Mouse (Mus musculus) CH12.LX (cell line): ENCODE data around the gene Ttyh3.

Experiments
- CTCF ChIP-seq, 2 experiments: IDR thresholded peaks in 1 of 2; conservative IDR thresholded peaks in 1 of 2; 2 replicates each; pipeline ENCODE4 v1.5.1; 2011 to 2012; ENCODE audit warnings: low read depth in 2 of 2, low read length in 2 of 2, improper control_type of control experiment in 1 of 2, inconsistent platforms in 1 of 2, mild to moderate bottlenecking in 1 of 2, moderate library complexity in 1 of 2
- ELF1 ChIP-seq: IDR thresholded peaks from 2 replicates; pipeline ENCODE4 v1.6.1; 2014; ENCODE audit warnings: low read depth, mild to moderate bottlenecking, inconsistent platforms, low read length, improper control_type of control experiment
- MAZ ChIP-seq: IDR thresholded peaks from 2 replicates; pipeline ENCODE4 v1.6.1; 2012; ENCODE audit warnings: low read depth, mild to moderate bottlenecking, inconsistent platforms, low read length, improper control_type of control experiment, moderate library complexity
- NRF1 ChIP-seq: IDR thresholded peaks from 2 replicates; pipeline ENCODE4 v1.6.1; 2014; ENCODE audit warnings: low read depth, mild to moderate bottlenecking, inconsistent platforms, low read length, improper control_type of control experiment, moderate library complexity
- POLR2A ChIP-seq: IDR thresholded peaks from 2 replicates; pipeline ENCODE4 v1.6.1; 2011; ENCODE audit warnings: low read depth, mild to moderate bottlenecking, improper control_type of control experiment, low read length
- USF1 ChIP-seq: IDR thresholded peaks from 2 replicates; pipeline ENCODE4 v1.6.1; 2014; ENCODE audit warnings: low read depth, mild to moderate bottlenecking, inconsistent platforms, low read length, improper control_type of control experiment
- ZC3H11A ChIP-seq: IDR thresholded peaks from 2 replicates; pipeline ENCODE4 v1.6.1; 2012; ENCODE audit warnings: low read depth, mild to moderate bottlenecking, inconsistent platforms, low read length, improper control_type of control experiment
- ZKSCAN1 ChIP-seq: IDR thresholded peaks from 2 replicates; pipeline ENCODE4 v1.6.1; 2012; ENCODE audit warnings: low read depth, inconsistent platforms, low read length, improper control_type of control experiment, borderline replicate concordance

DNA sequence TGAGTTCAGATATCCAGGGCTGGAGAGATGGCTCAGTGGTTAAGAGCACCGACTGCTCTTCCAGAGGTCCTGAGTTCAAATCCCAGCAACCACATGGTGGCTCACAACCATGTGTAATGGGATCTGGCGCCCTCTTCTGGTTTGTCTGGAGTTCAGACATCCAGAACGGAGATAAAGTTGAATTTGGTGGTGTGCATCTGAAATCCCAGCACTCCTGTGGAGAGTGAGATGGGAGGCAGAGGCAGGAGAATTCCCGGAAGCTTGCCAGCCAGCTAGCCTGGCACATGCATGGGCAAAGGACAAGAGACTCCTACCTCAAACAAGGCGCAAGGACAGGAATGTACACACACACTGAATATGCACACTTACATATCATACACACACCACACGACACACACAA lies 4.6 kb downstream of the Ttyh3 start:
- TF ChIP-seq ZC3H11A: no peak
- no peak for TF ChIP-seq POLR2A
- TF ChIP-seq NRF1: no peak
- no peak for TF ChIP-seq ELF1
- no peak for TF ChIP-seq USF1
- peak in 1 of 2 experiments; percentile 31; a peak in 2 of 4 replicates for TF ChIP-seq CTCF (conservative IDR thresholded peaks at IDR 0.05 in 1 of 2, IDR thresholded peaks at IDR 0.05 in 1 of 2; ENCODE audit: low read depth in 2 of 2, low read length in 2 of 2)
- no peak for TF ChIP-seq ZKSCAN1
- TF ChIP-seq MAZ: no peak
